Mouse (Mus musculus): ENCODE data around the gene Srek1.

Srek1 gene

GRCm38 (mm10) chr13:103774119-103774757 is at the start of gene Srek1:
Srek1 (minus strand) TSS chr13:103774608.
- peak; percentile 93 for DNase-seq (ENCODE audit: low read depth, low spot score)

- no peak for DNase-seq (ENCODE audit: low read depth, low spot score)
Observed at GRCm38 (mm10) chr13:103822270-103822669, 47.9 kb upstream of the Srek1 start.

- no peak for DNase-seq (ENCODE audit: low read depth, low spot score)
Observed at GRCm38 (mm10) chr13:103819377-103819776, 45.0 kb upstream of the Srek1 start.

- DNase-seq (ENCODE audit: low read depth, low spot score): no peak
Observed at GRCm38 (mm10) chr13:103817935-103818334, 43.5 kb upstream of the Srek1 start.

- no peak for DNase-seq (ENCODE audit: low read depth, low spot score)
Observed at GRCm38 (mm10) chr13:103807464-103807863, 33.1 kb upstream of the Srek1 start.

GRCm38 (mm10) chr13:103806210-103806851 is 31.9 kb upstream of the Srek1 start:
- DNase-seq (ENCODE audit: low read depth, low spot score): peak; percentile 38

- DNase-seq (ENCODE audit: low read depth, low spot score): no peak
Observed at GRCm38 (mm10) chr13:103803721-103804120, 29.3 kb upstream of the Srek1 start.

- DNase-seq (ENCODE audit: low read depth, low spot score): no peak
Observed at GRCm38 (mm10) chr13:103801021-103801420, 26.6 kb upstream of the Srek1 start.

GRCm38 (mm10) chr13:103794688-103795543 is 20.5 kb upstream of the Srek1 start:
- DNase-seq (ENCODE audit: low read depth, low spot score): peak; percentile 57

GRCm38 (mm10) chr13:103779922-103780585 is 5.6 kb upstream of the Srek1 start:
- DNase-seq (ENCODE audit: low read depth, low spot score): peak; percentile 60

- no peak for DNase-seq (ENCODE audit: low read depth, low spot score)
Observed at GRCm38 (mm10) chr13:103777126-103777525, 2.7 kb upstream of the Srek1 start.

GRCm38 (mm10) chr13:103773407-103774118 is 845 bp downstream of the Srek1 start:
- peak; percentile 81 for DNase-seq (ENCODE audit: low read depth, low spot score)

GRCm38 (mm10) chr13:103772917-103773316 is 1.5 kb downstream of the Srek1 start:
- peak; percentile 26 for DNase-seq (ENCODE audit: low read depth, low spot score)

GRCm38 (mm10) chr13:103770821-103771220 is 3.6 kb downstream of the Srek1 start:
- DNase-seq (ENCODE audit: low read depth, low spot score): no peak

GRCm38 (mm10) chr13:103767935-103768334 is 6.5 kb downstream of the Srek1 start:
- DNase-seq (ENCODE audit: low read depth, low spot score): no peak

GRCm38 (mm10) chr13:103763640-103764039 is 10.8 kb downstream of the Srek1 start:
- DNase-seq (ENCODE audit: low read depth, low spot score): no peak

- no peak for DNase-seq (ENCODE audit: low read depth, low spot score)
Observed at GRCm38 (mm10) chr13:103761971-103762370, 12.4 kb downstream of the Srek1 start.

GRCm38 (mm10) chr13:103751421-103751820 is 23.0 kb downstream of the Srek1 start:
- DNase-seq (ENCODE audit: low read depth, low spot score): peak; percentile 39

- no peak for DNase-seq (ENCODE audit: low read depth, low spot score)
Observed at GRCm38 (mm10) chr13:103745688-103746087, 28.7 kb downstream of the Srek1 start.

GRCm38 (mm10) chr13:103745160-103745559 is 29.2 kb downstream of the Srek1 start:
- no peak for DNase-seq (ENCODE audit: low read depth, low spot score)

- DNase-seq (ENCODE audit: low read depth, low spot score): no peak
Observed at GRCm38 (mm10) chr13:103735330-103736007, 38.9 kb downstream of the Srek1 start.

Measured in R1 (cell line).